Mouse (Mus musculus) megakaryocyte, embryonic 14.5 days (primary cell): ENCODE data around the gene Tenm4.

Experiments
- FLI1 ChIP-seq: IDR thresholded peaks from 2 replicates; pipeline ENCODE4 v1.6.1; 2012; ENCODE audit warnings: low read length, inconsistent platforms, mixed read lengths
- GATA1 ChIP-seq: IDR thresholded peaks from 3 replicates; pipeline ENCODE4 v1.6.1; 2012; ENCODE audit warnings: mixed read lengths, low read length, inconsistent platforms, borderline replicate concordance

GRCm38 (mm10) chr7:96667688-96668087 lies 496.6 kb downstream of the Tenm4 start:
- no peak for TF ChIP-seq GATA1
- no peak for TF ChIP-seq FLI1
